Mouse (Mus musculus): ENCODE measurements around the gene Kirrel2.

Gene Kirrel2

DNA sequence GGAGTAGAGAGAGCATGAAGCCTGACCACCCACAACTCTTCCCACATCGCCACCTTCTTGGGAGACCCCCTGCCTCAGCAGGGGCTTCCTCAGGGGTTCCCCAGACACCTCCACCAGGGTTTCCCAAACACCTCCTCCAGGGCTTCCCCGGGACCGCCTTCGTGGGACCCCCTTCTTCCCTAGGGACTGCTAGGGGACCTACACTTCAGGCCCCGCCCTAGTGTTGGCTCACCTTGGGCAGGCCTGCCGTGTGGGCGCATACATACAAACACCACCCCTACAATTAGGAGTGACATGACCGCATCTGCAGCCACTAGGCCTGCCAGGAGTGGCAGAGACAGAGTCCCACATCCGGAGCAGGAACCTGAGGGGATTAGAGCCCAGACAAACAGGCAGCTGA is 39.6 kb downstream of the Kirrel2 start:
- DNase-seq (ENCODE audit: extremely low read depth, insufficient read length, low spot score): no peak

DNA sequence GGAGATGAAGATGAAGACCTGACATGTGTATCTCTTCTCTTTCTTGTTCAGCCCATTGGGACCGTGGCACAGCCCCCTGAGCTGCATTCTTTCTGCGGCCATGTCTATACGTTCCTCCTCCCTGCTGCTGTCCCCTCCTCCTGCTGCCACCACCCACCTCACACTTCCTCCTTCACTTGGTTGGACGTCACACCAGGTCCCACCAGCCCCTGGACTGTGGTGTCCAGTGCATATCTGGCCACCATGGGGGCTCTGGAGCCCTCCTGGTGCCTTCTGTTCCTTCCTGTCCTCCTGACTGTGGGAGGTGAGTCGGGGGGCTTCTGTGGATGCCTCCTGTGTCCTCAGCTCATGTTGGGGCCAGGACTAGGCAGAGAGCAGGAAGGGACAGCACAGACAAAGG is 43.9 kb downstream of the Kirrel2 start, which contains the start of gene Tyrobp:
TSS of gene Tyrobp (plus strand) at position 165 of the 400 bp plus-strand sequence.
- no peak for DNase-seq (ENCODE audit: extremely low read depth, insufficient read length, low spot score)

GRCm38 (mm10) chr7:30412735-30413147 is 44.7 kb downstream of the Kirrel2 start:
- DNase-seq (ENCODE audit: extremely low read depth, insufficient read length, low spot score): no peak

DNA sequence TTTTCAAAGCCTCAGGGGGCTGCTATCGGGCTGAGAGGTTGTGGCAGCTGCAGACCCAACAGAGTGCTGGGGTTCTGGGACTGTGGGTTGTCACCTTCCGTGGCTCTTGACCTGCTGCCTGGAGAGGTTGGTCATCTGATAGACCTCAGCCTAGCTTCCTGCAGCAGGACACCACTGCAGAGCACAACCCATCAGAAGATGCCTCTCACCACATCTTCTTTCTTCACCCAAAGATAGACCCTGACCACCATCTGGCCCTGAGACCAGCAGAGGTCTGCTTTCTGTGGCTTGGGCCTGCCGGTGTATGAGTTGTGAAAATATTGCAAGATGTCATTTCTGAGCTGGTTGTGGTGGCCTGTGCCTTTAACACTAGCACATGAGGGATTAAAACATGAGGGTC is 46.5 kb downstream of the Kirrel2 start:
- no peak for DNase-seq (ENCODE audit: extremely low read depth, insufficient read length, low spot score)

DNA sequence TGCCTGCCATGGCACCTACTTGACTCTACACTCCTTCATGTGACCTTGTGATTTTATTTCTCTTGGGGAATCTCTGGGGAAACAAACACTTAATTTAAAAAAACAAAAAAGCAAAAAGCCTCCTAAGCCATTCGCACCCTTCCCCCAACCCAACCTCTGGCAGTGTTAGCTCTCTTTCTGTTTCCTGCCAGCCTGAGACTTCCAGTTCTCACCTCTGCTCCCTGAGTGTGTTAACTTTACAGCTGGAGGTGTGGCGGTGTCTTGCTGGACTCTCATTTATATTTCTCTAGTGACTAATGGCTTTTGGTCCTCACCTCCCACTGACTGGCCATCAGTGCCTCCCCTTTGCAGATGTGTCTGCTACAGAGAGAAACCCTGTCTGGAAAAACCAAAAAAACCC is 47.7 kb downstream of the Kirrel2 start:
- DNase-seq (ENCODE audit: extremely low read depth, insufficient read length, low spot score): no peak

GRCm38 (mm10) chr7:30408639-30409038 is 48.9 kb downstream of the Kirrel2 start:
- DNase-seq (ENCODE audit: extremely low read depth, insufficient read length, low spot score): no peak

- DNase-seq (ENCODE audit: extremely low read depth, insufficient read length, low spot score): no peak
These were observed 55.1 kb downstream of the Kirrel2 start for GRCm38 (mm10) chr7:30402343-30402742.

- DNase-seq (ENCODE audit: extremely low read depth, insufficient read length, low spot score): no peak
These were observed 57.8 kb downstream of the Kirrel2 start for GRCm38 (mm10) chr7:30399671-30400070.

All from 3134 (cell line).